Mouse (Mus musculus) CD4-positive, CD25-positive, alpha-beta regulatory T cell, adult 4 months (primary cell): ENCODE data around the gene Ctxn2. TPM values are rescaled to one million over a fixed set of nuclear protein-coding genes. Genes with fewer than 3 reads are reported as not detected.

Experiments used
- ATAC-seq: one replicate; pipeline ENCODE4 v1.8.0; 2017
- polyA plus RNA-seq, 2 experiments: library from polyadenylated mRNA; unstranded; fragments of 100-300 nt; shearing (Covaris generic); gene quantifications; one replicate each; pipeline ENCODE4 v1.2.1; 2017

The Ctxn2 gene
- polyA plus RNA-seq, 2 experiments from 2014 or later: not detected

- no peak for ATAC-seq
Observed at GRCm38 (mm10) chr2:125196771-125197170, 60.3 kb downstream of the Ctxn2 start.

Other genes with a start within 250 kb of the Ctxn2 start
- 10 to 100 TPM in 1 of 2 experiments, 1 to 10 TPM in 1; 4.5 to 13.6 TPM for gene Slc24a5, start 68.6 kb upstream of the Ctxn2 start, polyA plus RNA-seq
- 10 to 100 TPM; 35.6 to 35.9 TPM for gene Myef2, start 13.0 kb upstream of the Ctxn2 start, polyA plus RNA-seq
- gene Slc12a1, start 15.8 kb downstream of the Ctxn2 start, polyA plus RNA-seq: not detected
- gene Dut, start 110.5 kb downstream of the Ctxn2 start, polyA plus RNA-seq: 10 to 100 TPM; 40.8 to 41.1 TPM